10 mouse cellular contexts compared by ENCODE assay signal in the genomic region with DNA sequence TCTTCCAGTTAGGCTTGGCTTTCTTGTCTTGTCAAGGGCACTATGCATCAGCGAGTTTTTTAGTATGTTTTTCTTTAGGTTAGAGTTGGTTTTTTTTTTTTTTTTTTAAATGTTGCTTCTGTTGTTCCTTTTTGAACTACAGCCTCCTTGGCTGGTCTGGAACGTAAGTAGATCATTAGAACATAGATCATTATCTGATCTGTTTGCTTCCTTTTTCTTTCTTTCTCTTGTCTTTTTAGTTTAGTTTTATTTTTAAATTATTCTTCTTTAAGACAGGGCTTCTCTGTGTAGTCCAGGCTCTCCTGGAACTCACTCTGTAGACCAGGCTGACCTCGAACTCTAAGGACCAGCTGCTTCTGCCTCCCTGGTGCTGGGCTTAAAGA. TPM values are rescaled to one million over a fixed set of nuclear protein-coding genes. Genes with fewer than 3 reads are reported as not detected.
DNase-seq lines count a peak whose midpoint lies in the region; ATAC-seq and TF ChIP-seq lines count a peak whose summit lies in the region.
"Had no signal": no experiment of that assay in that cellular context is flagged by ENCODE, and none has a peak within 500 bp of the region (broad histone marks: within the 10 kb centered on the region; RNA-seq: fewer than 3 reads in every experiment).

No protein-coding gene starts in this region.

- TF ChIP-seq CTCF in cerebellum, adult 2 months (IDR thresholded peaks at IDR 0.05; ENCODE audit: borderline replicate concordance, insufficient read depth, low read depth, low read length) = no peak

- no peak for DNase-seq in kidney, adult 8-10 months
- no peak for DNase-seq in embryonic facial prominence, embryonic 11.5 days (ENCODE audit: low spot score)
- no peak for DNase-seq in intestine, embryonic 14.5 days (ENCODE audit: low spot score)
- DNase-seq in adrenal gland, postnatal 10 days = no peak
- no peak for DNase-seq in cerebellum, adult 2 months
- DNase-seq in gastrocnemius, adult 18-20 months (ENCODE audit: low spot score) = no peak
- DNase-seq: layer of hippocampus, postnatal 36 days; right cerebral cortex, postnatal 14 days had no signal

- no peak for TF ChIP-seq POLR2A in cerebellum, adult 2 months (IDR thresholded peaks at IDR 0.05; ENCODE audit: borderline replicate concordance, insufficient read depth, low read length)

- WGBS in kidney, embryonic 16.5 days = 33% methylated on average over 3 of the region's 3 CpGs
- 51% methylated on average over 3 of the region's 3 CpGs for WGBS in embryonic facial prominence, embryonic 11.5 days
- 45% methylated on average over 3 of the region's 3 CpGs for WGBS in intestine, embryonic 14.5 days
- WGBS in midbrain, embryonic 16.5 days = 47% methylated on average over 3 of the region's 3 CpGs
- 48% methylated on average over 3 of the region's 3 CpGs for WGBS in cerebellum, adult 2 months

- H3K4me3 ChIP-seq in kidney, embryonic 16.5 days (ENCODE audit: low read length) = peak overlapping the region; percentile 75
- H3K4me3 ChIP-seq in embryonic facial prominence, embryonic 11.5 days (ENCODE audit: low read depth, low read length) = peak overlapping the region; percentile 96
- H3K4me3 ChIP-seq in intestine, embryonic 14.5 days (ENCODE audit: low read depth, low read length) = peak overlapping the region; percentile 74
- H3K4me3 ChIP-seq in midbrain, embryonic 16.5 days (ENCODE audit: low read depth, low read length) = peak overlapping the region; percentile 90; the same call in 1 of the 2 replicates
- H3K4me3 ChIP-seq in cerebellum, adult 2 months (replicated peaks; ENCODE audit: insufficient read depth, low read depth, low read length) = no peak overlapping the region

- H3K9me3 ChIP-seq in kidney, embryonic 16.5 days (ENCODE audit: low read length) = no peaks in the 10 kb centered on the region
- no peaks in the 10 kb centered on the region for H3K9me3 ChIP-seq in embryonic facial prominence, embryonic 11.5 days (replicated peaks; ENCODE audit: control insufficient read depth, low read length)
- H3K9me3 ChIP-seq in intestine, embryonic 14.5 days (ENCODE audit: control insufficient read depth, low read length) = no peaks in the 10 kb centered on the region
- H3K9me3 ChIP-seq in midbrain, embryonic 16.5 days (replicated peaks; ENCODE audit: control insufficient read depth, low read length, poor library complexity, severe bottlenecking) = no peaks in the 10 kb centered on the region

- H3K27me3 ChIP-seq in kidney, embryonic 16.5 days (ENCODE audit: insufficient read depth, low read length) = no peaks in the 10 kb centered on the region
- H3K27me3 ChIP-seq in embryonic facial prominence, embryonic 11.5 days (ENCODE audit: control insufficient read depth, insufficient read depth, low read length) = no peaks in the 10 kb centered on the region
- no peaks in the 10 kb centered on the region for H3K27me3 ChIP-seq in intestine, embryonic 14.5 days (replicated peaks; ENCODE audit: control insufficient read depth, insufficient read depth, low read length)
- no peaks in the 10 kb centered on the region for H3K27me3 ChIP-seq in midbrain, embryonic 16.5 days (ENCODE audit: control insufficient read depth, insufficient read depth, low read depth, low read length)
- H3K27me3 ChIP-seq in cerebellum, adult 2 months (ENCODE audit: control insufficient read depth, insufficient read depth, low read length) = no peaks in the 10 kb centered on the region

- peak overlapping the region; percentile 75 for H3K4me2 ChIP-seq in kidney, embryonic 16.5 days (replicated peaks; ENCODE audit: low read depth, low read length)
- H3K4me2 ChIP-seq in embryonic facial prominence, embryonic 11.5 days (ENCODE audit: low read depth, low read length) = peak overlapping the region; percentile 77
- H3K4me2 ChIP-seq in intestine, embryonic 14.5 days (ENCODE audit: low read length) = peak overlapping the region; percentile 82
- peak overlapping the region; percentile 71 for H3K4me2 ChIP-seq in midbrain, embryonic 16.5 days (ENCODE audit: low read length)

- peaks cover 17% of the 10 kb centered on the region for H3K4me1 ChIP-seq in kidney, embryonic 16.5 days (ENCODE audit: insufficient read depth, low read length)
- peaks cover 8% of the 10 kb centered on the region for H3K4me1 ChIP-seq in embryonic facial prominence, embryonic 11.5 days (ENCODE audit: control insufficient read depth, insufficient read depth, low read length)
- H3K4me1 ChIP-seq in intestine, embryonic 14.5 days (replicated peaks; ENCODE audit: control insufficient read depth, insufficient read depth, low read length) = peaks cover 22% of the 10 kb centered on the region
- peaks cover 12% of the 10 kb centered on the region for H3K4me1 ChIP-seq in midbrain, embryonic 16.5 days (ENCODE audit: control insufficient read depth, insufficient read depth, low read length)
- no peaks in the 10 kb centered on the region for H3K4me1 ChIP-seq in cerebellum, adult 2 months (ENCODE audit: control insufficient read depth, insufficient read depth, low read length)

- H3K27ac ChIP-seq in kidney, embryonic 16.5 days (ENCODE audit: low read length) = no peak overlapping the region
- H3K27ac ChIP-seq in embryonic facial prominence, embryonic 11.5 days (replicated peaks; ENCODE audit: low read depth, low read length) = no peak overlapping the region
- 0 out of 2 replicates have a peak overlapping the region, but pooled peaks have one; percentile 91 for H3K27ac ChIP-seq in intestine, embryonic 14.5 days (ENCODE audit: low read depth)
- H3K27ac ChIP-seq in midbrain, embryonic 16.5 days (ENCODE audit: low read length) = no peak overlapping the region
- no peak overlapping the region for H3K27ac ChIP-seq in cerebellum, adult 2 months (ENCODE audit: insufficient read depth, low read length)

- H3K36me3 ChIP-seq in kidney, embryonic 16.5 days (ENCODE audit: insufficient read depth, low read length) = peaks cover 1% of the 10 kb centered on the region
- H3K36me3 ChIP-seq in embryonic facial prominence, embryonic 11.5 days (replicated peaks; ENCODE audit: control insufficient read depth, insufficient read depth, low read depth, low read length) = no peaks in the 10 kb centered on the region
- H3K36me3 ChIP-seq in intestine, embryonic 14.5 days (ENCODE audit: control insufficient read depth, insufficient read depth, low read length) = peaks cover 4% of the 10 kb centered on the region
- H3K36me3 ChIP-seq in midbrain, embryonic 16.5 days (ENCODE audit: control insufficient read depth, insufficient read depth, low read length) = no peaks in the 10 kb centered on the region

- no peak for ATAC-seq in kidney, embryonic 16.5 days (ENCODE audit: low FRiP score, low TSS enrichment)
- ATAC-seq in embryonic facial prominence, embryonic 11.5 days (replicated peaks; ENCODE audit: insufficient number of reproducible peaks, low FRiP score, low TSS enrichment, low read depth) = no peak
- ATAC-seq in intestine, embryonic 14.5 days (replicated peaks; ENCODE audit: low FRiP score, low TSS enrichment, low read depth) = no peak
- ATAC-seq in midbrain, embryonic 16.5 days = no peak

- peak overlapping the region; percentile 86; the same call in 1 of the 2 replicates for H3K9ac ChIP-seq in kidney, embryonic 16.5 days (replicated peaks; ENCODE audit: low read length)
- no peak overlapping the region for H3K9ac ChIP-seq in embryonic facial prominence, embryonic 11.5 days (replicated peaks; ENCODE audit: low read length)
- peak overlapping the region; percentile 81 for H3K9ac ChIP-seq in intestine, embryonic 14.5 days (ENCODE audit: low read length)
- no peak overlapping the region for H3K9ac ChIP-seq in midbrain, embryonic 16.5 days (ENCODE audit: low read depth, low read length)

RNA-seq across cellular contexts. Expression of gene Adpgk, which starts 1.1 kb away (rescaled TPM):
- 36.7 and 37.6 TPM in 2 replicates for polyA plus RNA-seq in kidney, embryonic 16.5 days (2015; fragmentation: Nextera tagmentation; extraction: Ambion mirVana)
- 50.7 and 54.7 TPM in 2 replicates for polyA plus RNA-seq in embryonic facial prominence, embryonic 11.5 days (2014; fragmentation: Nextera tagmentation; extraction: Ambion mirVana)
- polyA plus RNA-seq in intestine, embryonic 14.5 days (2014; fragmentation: Nextera tagmentation; extraction: Ambion mirVana) = 37.8 and 40.8 TPM in 2 replicates
- polyA plus RNA-seq in midbrain, embryonic 16.5 days (2015; fragmentation: Nextera tagmentation; extraction: Ambion mirVana) = 19.7 and 21.9 TPM in 2 replicates
- 10 to 100 TPM; 23.4 to 25.9 TPM for total RNA-seq in adrenal gland, postnatal 10 days (2021)
- polyA plus RNA-seq in cerebellum, adult 2 months (2012; rRNA removed) = 18.7 and 20.0 TPM in 2 replicates
- total RNA-seq in gastrocnemius, adult 18-20 months (2021) = 1 to 10 TPM; 7.8 to 7.9 TPM

Comparison
In these comparisons a context has a peak if more than half of its experiments do, and no peak if none do; other contexts are left out.
1. H3K9ac ChIP-seq: peak in kidney, embryonic 16.5 days (single experiment) and intestine, embryonic 14.5 days (single experiment); none in embryonic facial prominence, embryonic 11.5 days (single experiment) and midbrain, embryonic 16.5 days (single experiment).
2. Peak in every context shown above with its lines, with median percentiles within 50 percentile points of each other: H3K4me2 ChIP-seq.